Mouse (Mus musculus): ENCODE data around the gene Sh2d4b. TPM values are rescaled to one million over a fixed set of nuclear protein-coding genes. Genes with fewer than 3 reads are reported as not detected.
A peak's percentile ranks its signal among the peaks of the same experiment; 100 is the strongest.

The Sh2d4b gene
- polyA plus RNA-seq, 1 experiment from 2014 or later: 0.14 TPM

- whole genome bisulfite sequencing: 67% methylated on average over 12 of the region's 12 CpGs
These were observed 9.4 kb upstream of the Sh2d4b start for GRCm38 (mm10) chr14:40902307-40903055.

GRCm38 (mm10) chr14:40900267-40900666 is 7.2 kb upstream of the Sh2d4b start:
- Histone ChIP-seq H3K9ac (no peak overlapping the region), H3K4me1 (replicated peaks) (0 out of 2 replicates have a peak, but pooled peaks cover 4% of the 10 kb centered on the region), H3K9me3 (no peaks in the 10 kb centered on the region), H3K27ac (no peak overlapping the region), H3K4me2 (replicated peaks) (no peak overlapping the region), H3K4me3 (replicated peaks) (no peak overlapping the region), H3K27me3 (replicated peaks) (no peaks in the 10 kb centered on the region), H3K36me3 (no peaks in the 10 kb centered on the region)
- 60% methylated on average over 2 of the region's 2 CpGs for WGBS
- no peak for ATAC-seq

More at GRCm38 (mm10) chr14:40902307-40903055, 9.4 kb upstream of the Sh2d4b start:
- H3K4me2 ChIP-seq (replicated peaks): no peak overlapping the region
- H3K9ac ChIP-seq: no peak overlapping the region
- H3K4me3 ChIP-seq (replicated peaks): no peak overlapping the region
- no peaks in the 10 kb centered on the region for H3K27me3 ChIP-seq (replicated peaks)
- H3K4me1 ChIP-seq (replicated peaks): 0 out of 2 replicates have a peak, but pooled peaks cover 4% of the 10 kb centered on the region
- H3K9me3 ChIP-seq: no peaks in the 10 kb centered on the region
- peak; percentile 30; the same call in 1 of the 2 replicates for ATAC-seq
- peaks cover 9% of the 10 kb centered on the region; the same call in 1 of the 2 replicates for H3K36me3 ChIP-seq
- no peak overlapping the region for H3K27ac ChIP-seq

GRCm38 (mm10) chr14:40897916-40898315 is 4.8 kb upstream of the Sh2d4b start:
- no peak overlapping the region for H3K9ac ChIP-seq
- 0 out of 2 replicates have a peak, but pooled peaks cover 7% of the 10 kb centered on the region for H3K4me1 ChIP-seq (replicated peaks)
- no peak overlapping the region for H3K4me2 ChIP-seq (replicated peaks)
- ATAC-seq: peak; percentile 71
- WGBS: 58% methylated on average over 3 of the region's 3 CpGs
- no peaks in the 10 kb centered on the region for H3K27me3 ChIP-seq (replicated peaks)
- H3K4me3 ChIP-seq (replicated peaks): no peak overlapping the region
- H3K27ac ChIP-seq: no peak overlapping the region
- H3K9me3 ChIP-seq: no peaks in the 10 kb centered on the region
- no peaks in the 10 kb centered on the region for H3K36me3 ChIP-seq

GRCm38 (mm10) chr14:40895681-40896080 is 2.6 kb upstream of the Sh2d4b start:
- Histone ChIP-seq H3K4me1 (replicated peaks) (0 out of 2 replicates have a peak, but pooled peaks cover 7% of the 10 kb centered on the region), H3K9ac (no peak overlapping the region), H3K4me2 (replicated peaks) (no peak overlapping the region), H3K27me3 (replicated peaks) (no peaks in the 10 kb centered on the region), H3K36me3 (no peaks in the 10 kb centered on the region), H3K9me3 (no peaks in the 10 kb centered on the region), H3K27ac (no peak overlapping the region), H3K4me3 (replicated peaks) (no peak overlapping the region)
- 69% methylated on average over 8 of the region's 8 CpGs for WGBS
- no peak for ATAC-seq

- peak; percentile 87 for ATAC-seq
- Histone ChIP-seq H3K9me3 (no peaks in the 10 kb centered on the region), H3K27me3 (replicated peaks) (no peaks in the 10 kb centered on the region), H3K4me2 (replicated peaks) (peak overlapping the region; percentile 66), H3K36me3 (no peaks in the 10 kb centered on the region), H3K4me1 (replicated peaks) (0 out of 2 replicates have a peak, but pooled peaks cover 7% of the 10 kb centered on the region), H3K9ac (no peak overlapping the region), H3K4me3 (replicated peaks) (peak overlapping the region; percentile 17; the same call in 1 of the 2 replicates), H3K27ac (no peak overlapping the region)
- 9% methylated on average over 23 of the region's 23 CpGs for WGBS
These were observed 1.6 kb upstream of the Sh2d4b start for GRCm38 (mm10) chr14:40894576-40895247.

GRCm38 (mm10) chr14:40893884-40894283 is 818 bp upstream of the Sh2d4b start:
- H3K27ac ChIP-seq: no peak overlapping the region
- no peak overlapping the region; the same call in 1 of the 2 replicates for H3K4me2 ChIP-seq (replicated peaks)
- no peak for ATAC-seq
- H3K9ac ChIP-seq: no peak overlapping the region
- H3K36me3 ChIP-seq: no peaks in the 10 kb centered on the region
- WGBS: 71% methylated on average over 8 of the region's 8 CpGs
- no peaks in the 10 kb centered on the region for H3K9me3 ChIP-seq
- no peak overlapping the region for H3K4me3 ChIP-seq (replicated peaks)
- 0 out of 2 replicates have a peak, but pooled peaks cover 7% of the 10 kb centered on the region for H3K4me1 ChIP-seq (replicated peaks)
- H3K27me3 ChIP-seq (replicated peaks): no peaks in the 10 kb centered on the region

GRCm38 (mm10) chr14:40892326-40892825 is 690 bp downstream of the Sh2d4b start:
- ATAC-seq: no peak
- 90% methylated on average over 7 of the region's 7 CpGs for WGBS

GRCm38 (mm10) chr14:40891506-40891905 is 1.6 kb downstream of the Sh2d4b start:
- WGBS: 91% methylated on average over 4 of the region's 4 CpGs
- ATAC-seq: no peak

More at GRCm38 (mm10) chr14:40892326-40892825, 690 bp downstream of the Sh2d4b start:
- H3K36me3 ChIP-seq: no peaks in the 10 kb centered on the region
- no peak overlapping the region for H3K4me3 ChIP-seq (replicated peaks)
- no peak overlapping the region for H3K27ac ChIP-seq
- 0 out of 2 replicates have a peak, but pooled peaks cover 7% of the 10 kb centered on the region for H3K4me1 ChIP-seq (replicated peaks)
- no peaks in the 10 kb centered on the region for H3K27me3 ChIP-seq (replicated peaks)
- no peak overlapping the region for H3K9ac ChIP-seq
- H3K9me3 ChIP-seq: no peaks in the 10 kb centered on the region
- H3K4me2 ChIP-seq (replicated peaks): no peak overlapping the region

GRCm38 (mm10) chr14:40889704-40890103 is 3.4 kb downstream of the Sh2d4b start:
- WGBS: 76% methylated on average over 4 of the region's 4 CpGs

More at GRCm38 (mm10) chr14:40891506-40891905, 1.6 kb downstream of the Sh2d4b start:
- H3K27me3 ChIP-seq (replicated peaks): no peaks in the 10 kb centered on the region
- H3K9me3 ChIP-seq: no peaks in the 10 kb centered on the region
- H3K36me3 ChIP-seq: no peaks in the 10 kb centered on the region
- no peak overlapping the region for H3K27ac ChIP-seq
- H3K4me1 ChIP-seq (replicated peaks): 0 out of 2 replicates have a peak, but pooled peaks cover 7% of the 10 kb centered on the region
- no peak overlapping the region for H3K9ac ChIP-seq
- H3K4me2 ChIP-seq (replicated peaks): no peak overlapping the region
- no peak overlapping the region for H3K4me3 ChIP-seq (replicated peaks)

GRCm38 (mm10) chr14:40889181-40889580 is 3.9 kb downstream of the Sh2d4b start:
- ATAC-seq: no peak
- H3K9me3 ChIP-seq: no peaks in the 10 kb centered on the region
- no peak overlapping the region for H3K4me2 ChIP-seq (replicated peaks)
- no peaks in the 10 kb centered on the region for H3K36me3 ChIP-seq
- no peak overlapping the region for H3K9ac ChIP-seq
- H3K27me3 ChIP-seq (replicated peaks): no peaks in the 10 kb centered on the region
- WGBS: 91% methylated on average over 2 of the region's 2 CpGs
- H3K27ac ChIP-seq: no peak overlapping the region
- H3K4me3 ChIP-seq (replicated peaks): no peak overlapping the region
- 0 out of 2 replicates have a peak, but pooled peaks cover under 1% of the 10 kb centered on the region for H3K4me1 ChIP-seq (replicated peaks)

More at GRCm38 (mm10) chr14:40889704-40890103, 3.4 kb downstream of the Sh2d4b start:
- H3K4me3 ChIP-seq (replicated peaks): no peak overlapping the region
- no peaks in the 10 kb centered on the region for H3K9me3 ChIP-seq
- 0 out of 2 replicates have a peak, but pooled peaks cover 6% of the 10 kb centered on the region for H3K4me1 ChIP-seq (replicated peaks)
- H3K4me2 ChIP-seq (replicated peaks): no peak overlapping the region
- ATAC-seq: no peak
- no peaks in the 10 kb centered on the region for H3K27me3 ChIP-seq (replicated peaks)
- H3K36me3 ChIP-seq: no peaks in the 10 kb centered on the region
- no peak overlapping the region for H3K27ac ChIP-seq
- no peak overlapping the region for H3K9ac ChIP-seq

GRCm38 (mm10) chr14:40886428-40887202 is 6.5 kb downstream of the Sh2d4b start:
- 77% methylated on average over 6 of the region's 6 CpGs for WGBS
- Histone ChIP-seq H3K36me3 (no peaks in the 10 kb centered on the region), H3K27ac (no peak overlapping the region), H3K9ac (no peak overlapping the region), H3K27me3 (replicated peaks) (no peaks in the 10 kb centered on the region), H3K4me3 (replicated peaks) (no peak overlapping the region), H3K4me2 (replicated peaks) (no peak overlapping the region), H3K4me1 (replicated peaks) (no peaks in the 10 kb centered on the region), H3K9me3 (no peaks in the 10 kb centered on the region)
- ATAC-seq: no peak
